Mouse (Mus musculus) CH12.LX (cell line): ENCODE measurements at regions not wholly inside any gene's neighbourhood (a gene's known extent, or its start where the extent isn't known, plus 50 kb on each side); places are given as distances from the start of the nearest gene placed in this dataset.
A peak's percentile ranks its signal among the peaks of the same experiment; 100 is the strongest.

Source experiments
- DNase-seq: peaks from one replicate; pipeline ENCODE4 v3.0.0-alpha.2; 2013; ENCODE audit errors: extremely low read depth
- H3K27ac ChIP-seq: 2 replicates; pipeline ENCODE4 v1.5.1; 2012; ENCODE audit warnings: low read depth, mild to moderate bottlenecking, control low read depth, moderate library complexity; ENCODE audit not compliant: insufficient read depth
- H3K27me3 ChIP-seq: replicated peaks from 2 replicates; pipeline ENCODE3; 2012; ENCODE audit warnings: inconsistent platforms
- H3K36me3 ChIP-seq, 2 experiments: replicated peaks in 1 of 2; 2 replicates each; pipeline versions ENCODE3 to v1.6.1; 2012; ENCODE audit warnings: inconsistent platforms in 1 of 2, low read length in 1 of 2, mild to moderate bottlenecking in 1 of 2, mixed read lengths in 1 of 2, moderate library complexity in 1 of 2; ENCODE audit not compliant: control insufficient read depth in 1 of 2, insufficient read depth in 1 of 2
- H3K4me1 ChIP-seq, 2 experiments: 2 replicates each; pipeline ENCODE4 v1.6.1; 2012; ENCODE audit warnings: inconsistent platforms in 1 of 2, moderate library complexity in 1 of 2; ENCODE audit not compliant: insufficient read depth in 2 of 2, control insufficient read depth in 1 of 2
- H3K4me2 ChIP-seq: 2 replicates; pipeline ENCODE4 v1.6.1; 2012; ENCODE audit warnings: low read depth, mild to moderate bottlenecking, control low read depth; ENCODE audit not compliant: poor library complexity, insufficient read depth, severe bottlenecking
- H3K4me3 ChIP-seq, 3 experiments: fragments of 150-350 bp in 1 of 3; sonication (generic) in 1 of 3; replicated peaks in 1 of 3; 2 replicates each; pipeline versions ENCODE3 to v1.5.1; 2011 to 2012; ENCODE audit warnings: low read depth in 2 of 3, low read length in 2 of 3, mild to moderate bottlenecking in 2 of 3, moderate library complexity in 2 of 3, control low read depth in 1 of 3, improper control_type of control experiment in 1 of 3, inconsistent platforms in 1 of 3, mixed read lengths in 1 of 3; ENCODE audit not compliant: poor library complexity in 1 of 3
- H3K79me2 ChIP-seq: replicated peaks from 2 replicates; pipeline ENCODE4 v1.6.1; 2012; ENCODE audit warnings: mild to moderate bottlenecking, moderate library complexity; ENCODE audit not compliant: control insufficient read depth, poor library complexity, insufficient read depth, severe bottlenecking; ENCODE audit errors: extremely low read depth
- H3K9ac ChIP-seq: 2 replicates; pipeline ENCODE4 v1.6.1; 2012; ENCODE audit warnings: low read depth, mild to moderate bottlenecking, control low read depth, moderate library complexity; ENCODE audit not compliant: insufficient read depth
- H3K9me3 ChIP-seq: replicated peaks from 2 replicates; pipeline ENCODE3; 2012; ENCODE audit warnings: low read length, inconsistent platforms, mixed read lengths
- BHLHE40 ChIP-seq: IDR thresholded peaks from 2 replicates; pipeline ENCODE4 v1.6.1; 2011; ENCODE audit warnings: mild to moderate bottlenecking, low read depth, low read length, improper control_type of control experiment
- CHD2 ChIP-seq: IDR thresholded peaks from 2 replicates; pipeline ENCODE4 v1.6.1; 2011; ENCODE audit warnings: low read length, improper control_type of control experiment
- CTCF ChIP-seq, 2 experiments: IDR thresholded peaks in 1 of 2; conservative IDR thresholded peaks in 1 of 2; 2 replicates each; pipeline ENCODE4 v1.5.1; 2011 to 2012; ENCODE audit warnings: low read depth in 2 of 2, low read length in 2 of 2, improper control_type of control experiment in 1 of 2, inconsistent platforms in 1 of 2, mild to moderate bottlenecking in 1 of 2, moderate library complexity in 1 of 2
- E2F4 ChIP-seq: IDR thresholded peaks from 2 replicates; pipeline ENCODE4 v1.6.1; 2011; ENCODE audit warnings: low read depth, low read length, improper control_type of control experiment; ENCODE audit not compliant: insufficient replicate concordance
- ELF1 ChIP-seq: IDR thresholded peaks from 2 replicates; pipeline ENCODE4 v1.6.1; 2014; ENCODE audit warnings: low read depth, mild to moderate bottlenecking, inconsistent platforms, low read length, improper control_type of control experiment
- EP300 ChIP-seq: IDR thresholded peaks from 2 replicates; pipeline ENCODE4 v1.6.1; 2011; ENCODE audit warnings: low read length, improper control_type of control experiment
- ETS1 ChIP-seq: conservative IDR thresholded peaks from 2 replicates; pipeline ENCODE4 v1.6.1; 2012; ENCODE audit warnings: low read depth, mild to moderate bottlenecking, inconsistent platforms, low read length, improper control_type of control experiment, moderate library complexity
- GABPA ChIP-seq: IDR thresholded peaks from 2 replicates; pipeline ENCODE4 v1.6.1; 2012; ENCODE audit warnings: low read depth, low read length, improper control_type of control experiment, inconsistent platforms; ENCODE audit not compliant: insufficient replicate concordance
- HCFC1 ChIP-seq: IDR thresholded peaks from 2 replicates; pipeline ENCODE4 v1.6.1; 2012; ENCODE audit warnings: low read depth, mild to moderate bottlenecking, inconsistent platforms, low read length, improper control_type of control experiment
- IRF4 ChIP-seq: IDR thresholded peaks from 2 replicates; pipeline ENCODE4 v1.6.1; 2014; ENCODE audit warnings: low read depth, mild to moderate bottlenecking, inconsistent platforms, low read length, improper control_type of control experiment
- JUND ChIP-seq: conservative IDR thresholded peaks from 2 replicates; pipeline ENCODE4 v1.6.1; 2011; ENCODE audit warnings: low read depth, low read length, improper control_type of control experiment
- KAT2A ChIP-seq: IDR thresholded peaks from 2 replicates; pipeline ENCODE4 v1.6.1; 2012; ENCODE audit warnings: low read length, improper control_type of control experiment, inconsistent platforms; ENCODE audit not compliant: insufficient replicate concordance
- MAFK ChIP-seq: IDR thresholded peaks from 2 replicates; pipeline ENCODE4 v1.6.1; 2011; ENCODE audit warnings: low read length, improper control_type of control experiment; ENCODE audit not compliant: insufficient replicate concordance
- MAX ChIP-seq: IDR thresholded peaks from 2 replicates; pipeline ENCODE4 v1.6.1; 2011; ENCODE audit warnings: low read length, improper control_type of control experiment
- MAZ ChIP-seq: IDR thresholded peaks from 2 replicates; pipeline ENCODE4 v1.6.1; 2012; ENCODE audit warnings: low read depth, mild to moderate bottlenecking, inconsistent platforms, low read length, improper control_type of control experiment, moderate library complexity
- MYC ChIP-seq: IDR thresholded peaks from 2 replicates; pipeline ENCODE4 v1.6.1; 2011; ENCODE audit warnings: low read depth, mild to moderate bottlenecking, improper control_type of control experiment, low read length
- NELFE ChIP-seq: IDR thresholded peaks from 2 replicates; pipeline ENCODE4 v1.6.1; 2011; ENCODE audit warnings: low read depth, low read length, improper control_type of control experiment
- PAX5 ChIP-seq: IDR thresholded peaks from 2 replicates; pipeline ENCODE4 v1.6.1; 2012; ENCODE audit warnings: low read length, inconsistent platforms, mixed read lengths
- POLR2A ChIP-seq: IDR thresholded peaks from 2 replicates; pipeline ENCODE4 v1.6.1; 2011; ENCODE audit warnings: low read depth, mild to moderate bottlenecking, improper control_type of control experiment, low read length
- RAD21 ChIP-seq: IDR thresholded peaks from 2 replicates; pipeline ENCODE4 v1.6.1; 2011; ENCODE audit warnings: low read depth, mild to moderate bottlenecking, low read length, improper control_type of control experiment, moderate library complexity
- RCOR1 ChIP-seq: conservative IDR thresholded peaks from 2 replicates; pipeline ENCODE4 v1.6.1; 2012; ENCODE audit warnings: low read depth, mild to moderate bottlenecking, inconsistent platforms, low read length, improper control_type of control experiment
- SIN3A ChIP-seq: IDR thresholded peaks from 2 replicates; pipeline ENCODE4 v1.6.1; 2012; ENCODE audit warnings: low read length, improper control_type of control experiment, inconsistent platforms
- SMC3 ChIP-seq: IDR thresholded peaks from 2 replicates; pipeline ENCODE4 v1.6.1; 2011; ENCODE audit warnings: low read depth, low read length, improper control_type of control experiment
- TBP ChIP-seq: conservative IDR thresholded peaks from 2 replicates; pipeline ENCODE4 v1.6.1; 2011; ENCODE audit warnings: low read depth, low read length, improper control_type of control experiment
- TCF12 ChIP-seq: IDR thresholded peaks from 2 replicates; pipeline ENCODE4 v1.6.1; 2014; ENCODE audit warnings: low read depth, mild to moderate bottlenecking, inconsistent platforms, low read length, improper control_type of control experiment
- UBTF ChIP-seq: IDR thresholded peaks from 2 replicates; pipeline ENCODE4 v1.6.1; 2012; ENCODE audit warnings: low read depth, mild to moderate bottlenecking, inconsistent platforms, low read length, improper control_type of control experiment, moderate library complexity
- USF1 ChIP-seq: IDR thresholded peaks from 2 replicates; pipeline ENCODE4 v1.6.1; 2014; ENCODE audit warnings: low read depth, mild to moderate bottlenecking, inconsistent platforms, low read length, improper control_type of control experiment
- USF2 ChIP-seq: conservative IDR thresholded peaks from 2 replicates; pipeline ENCODE4 v1.6.1; 2011; ENCODE audit warnings: low read depth, low read length, improper control_type of control experiment
- ZC3H11A ChIP-seq: IDR thresholded peaks from 2 replicates; pipeline ENCODE4 v1.6.1; 2012; ENCODE audit warnings: low read depth, mild to moderate bottlenecking, inconsistent platforms, low read length, improper control_type of control experiment
- ZKSCAN1 ChIP-seq: IDR thresholded peaks from 2 replicates; pipeline ENCODE4 v1.6.1; 2012; ENCODE audit warnings: low read depth, inconsistent platforms, low read length, improper control_type of control experiment, borderline replicate concordance
- ZMIZ1 ChIP-seq: IDR thresholded peaks from 2 replicates; pipeline ENCODE4 v1.6.1; 2012; ENCODE audit warnings: low read depth, mild to moderate bottlenecking, inconsistent platforms, low read length, improper control_type of control experiment
- ZNF384 ChIP-seq: IDR thresholded peaks from 2 replicates; pipeline ENCODE4 v1.6.1; 2012; ENCODE audit warnings: low read depth, low read length, improper control_type of control experiment, inconsistent platforms
- dilution Hi-C: fragments of 300-500 bp; cut with MboI; formaldehyde crosslinking; loops from 2 replicates; pipeline ENCODE4 v1.14.3; 2020; ENCODE audit warnings: low sequenced_read_pairs; ENCODE audit not compliant: extremely low pct_unique_long_range_greater_than_20kb, extremely low pct_ligation_motif_present
- in situ Hi-C: fragments of 300-500 bp; cut with MboI; formaldehyde crosslinking; loops from 3 replicates; pipeline ENCODE4 v1.14.3; 2019; ENCODE audit warnings: low sequenced_read_pairs, low pct_ligation_motif_present, low pct_unique_long_range_greater_than_20kb, mixed read lengths

DNA sequence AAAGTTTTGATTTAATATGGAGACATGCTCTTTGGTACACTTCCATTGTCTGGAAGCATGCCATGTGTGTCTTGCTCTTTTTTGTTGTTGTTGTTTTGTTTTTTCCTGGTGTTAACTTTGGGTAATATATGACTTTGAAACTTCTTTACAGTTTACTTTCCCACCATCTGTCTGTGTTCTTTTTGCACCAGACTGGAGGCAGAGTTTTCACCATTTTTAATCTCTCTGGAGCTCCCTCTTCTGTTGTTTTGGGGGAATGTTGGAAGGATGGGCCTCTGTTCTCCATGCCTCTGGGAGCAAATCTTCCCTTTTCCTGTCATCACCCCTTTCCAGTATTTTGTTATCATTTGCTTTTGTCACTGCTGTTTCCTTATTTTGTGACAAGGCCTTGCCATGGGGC, 153.5 kb upstream of the 1700056E22Rik start:
- no peak for DNase-seq
- no peak overlapping the region for H3K4me2 ChIP-seq
- dilution Hi-C loops: no loop called here

DNA sequence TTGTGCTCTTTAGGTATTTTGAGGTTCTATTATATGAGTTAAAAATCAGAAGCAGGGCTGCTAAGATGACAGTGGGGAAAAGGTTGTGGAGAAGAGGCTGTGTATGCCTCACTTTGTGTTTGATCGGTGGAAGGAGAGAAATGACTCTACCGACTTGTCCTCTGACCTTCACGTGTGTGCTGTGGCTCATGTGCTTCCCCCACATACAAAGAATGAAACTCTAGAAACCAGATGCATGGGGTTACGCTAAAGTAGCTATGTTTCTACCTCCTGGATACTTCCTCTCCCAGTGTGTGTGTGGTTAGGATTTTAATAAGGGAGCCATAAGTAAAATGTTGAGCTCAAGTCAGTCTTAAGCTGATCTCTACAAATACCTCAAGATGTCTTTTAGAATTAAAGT, 148.1 kb upstream of the 1700056E22Rik start:
- no peaks in the 10 kb centered on the region for H3K27me3 ChIP-seq
- peaks cover 5 to 36% of the 10 kb centered on the region in 2 experiments; a peak in 3 of 4 replicates for H3K4me1 ChIP-seq
- in situ Hi-C loops (no loop called here), dilution Hi-C loops (no loop called here)
- peak; percentile 77 for DNase-seq
- H3K27ac ChIP-seq: no peak overlapping the region
- H3K79me2 ChIP-seq: no peaks in the 10 kb centered on the region
- no peak overlapping the region for H3K9ac ChIP-seq
- H3K36me3 ChIP-seq: no peaks in the 10 kb centered on the region
- no peak overlapping the region for H3K4me2 ChIP-seq
- no peak overlapping the region for H3K4me3 ChIP-seq
- H3K9me3 ChIP-seq: peaks cover 2% of the 10 kb centered on the region
- TF ChIP-seq RAD21: no peak
- TF ChIP-seq RCOR1: peak; percentile 91; the same call in 1 of the 2 replicates
- no peak for TF ChIP-seq ZMIZ1
- peak; percentile 94 for TF ChIP-seq IRF4
- TF ChIP-seq NELFE: no peak
- TF ChIP-seq SMC3: no peak
- TF ChIP-seq GABPA: no peak
- peak; percentile 92 for TF ChIP-seq EP300
- no peak for TF ChIP-seq HCFC1
- TF ChIP-seq SIN3A: no peak
- TF ChIP-seq ZKSCAN1: no peak
- no peak for TF ChIP-seq TBP
- no peak for TF ChIP-seq E2F4
- TF ChIP-seq PAX5: no peak
- peak; percentile 89 for TF ChIP-seq ETS1
- peak; percentile 50; the same call in 1 of the 2 replicates for TF ChIP-seq MYC
- 0 out of 2 replicates have a peak, but pooled peaks have one; percentile 12 for TF ChIP-seq ZNF384
- no peak for TF ChIP-seq USF2
- TF ChIP-seq MAFK: peak; percentile 67; the same call in 1 of the 2 replicates
- TF ChIP-seq BHLHE40: peak; percentile 100
- no peak for TF ChIP-seq UBTF
- no peak for TF ChIP-seq KAT2A
- no peak for TF ChIP-seq POLR2A
- TF ChIP-seq ELF1: 0 out of 2 replicates have a peak, but pooled peaks have one; percentile 15
- TF ChIP-seq ZC3H11A: no peak
- no peak for TF ChIP-seq MAZ
- peak; percentile 85 for TF ChIP-seq TCF12
- peak; percentile 77 for TF ChIP-seq JUND
- no peak for TF ChIP-seq USF1
- TF ChIP-seq MAX: peak; percentile 63
- TF ChIP-seq CHD2: peak; percentile 69

More for the DNA sequence above, 153.5 kb upstream of the 1700056E22Rik start:
- H3K9me3 ChIP-seq: peaks cover 2% of the 10 kb centered on the region
- TF ChIP-seq UBTF (no peak), CTCF (conservative IDR thresholded peaks at IDR 0.05 in 1 of 2, IDR thresholded peaks at IDR 0.05 in 1 of 2; ENCODE audit: low read depth in 2 of 2, low read length in 2 of 2) (peak in 1 of 2 experiments; percentile 24; a peak in 1 of 4 replicates), RAD21 (peak; percentile 8), ETS1 (no peak), SMC3 (no peak), RCOR1 (no peak), SIN3A (no peak), TBP (no peak), MAX (no peak)
- TF ChIP-seq, all 38 proteins: peak for 2
- no peaks in the 10 kb centered on the region for H3K79me2 ChIP-seq
- no peaks in the 10 kb centered on the region for H3K27me3 ChIP-seq
- in situ Hi-C loops: no loop called here
- H3K27ac ChIP-seq: no peak overlapping the region
- H3K4me1 ChIP-seq: peaks cover 4 to 31% of the 10 kb centered on the region in 2 experiments; a peak in 3 of 4 replicates
- H3K36me3 ChIP-seq: no peaks in the 10 kb centered on the region
- no peak overlapping the region for H3K9ac ChIP-seq
- no peak overlapping the region for H3K4me3 ChIP-seq
